Mouse (Mus musculus) cerebellum, adult 11 months (tissue): ENCODE measurements around the gene Pon1.

Source experiments
- DNase-seq: peaks from one replicate; pipeline ENCODE4 v3.0.0; 2022

Gene Pon1

GRCm38 (mm10) chr6:5129364-5130093 lies 64.2 kb downstream of the Pon1 start:
- DNase-seq = no peak

- no peak for DNase-seq
Measured at GRCm38 (mm10) chr6:5120229-5120628, 73.5 kb downstream of the Pon1 start.

GRCm38 (mm10) chr6:5119181-5119910 lies 74.4 kb downstream of the Pon1 start:
- no peak for DNase-seq
